ENCODE assay signal across 8 mouse cellular contexts in genomic region chr12:54202765-54203655, GRCm38 (mm10). TPM values are rescaled to one million over a fixed set of nuclear protein-coding genes. Genes with fewer than 3 reads are reported as not detected.
A peak's percentile ranks its signal among the peaks of the same experiment; 100 is the strongest.
DNase-seq lines count a peak whose midpoint lies in the region; ATAC-seq and TF ChIP-seq lines count a peak whose summit lies in the region.

No protein-coding gene starts in this region.

- H3K4me1 ChIP-seq in heart, embryonic 15.5 days (replicated peaks), result peaks cover 31% of the 10 kb centered on the region
- peaks cover 46% of the 10 kb centered on the region for H3K4me1 ChIP-seq in megakaryocyte, embryonic 14.5 days
- H3K4me1 ChIP-seq in spleen, adult 2 months (ENCODE audit: control insufficient read depth, insufficient read depth, insufficient read length), result peaks cover 8% of the 10 kb centered on the region

- H3K36me3 ChIP-seq in heart, embryonic 15.5 days, result no peaks in the 10 kb centered on the region
- H3K36me3 ChIP-seq in megakaryocyte, embryonic 14.5 days (replicated peaks; ENCODE audit: low read length), result peaks cover 14% of the 10 kb centered on the region
- H3K36me3 ChIP-seq in spleen, adult 2 months (ENCODE audit: control insufficient read depth, insufficient read depth, low read length), result no peaks in the 10 kb centered on the region

- peak; percentile 47 for ATAC-seq in heart, embryonic 15.5 days (replicated peaks; ENCODE audit: insufficient number of reproducible peaks, insufficient read depth, low FRiP score, low read depth)

- 2% methylated on average over 55 of the region's 55 CpGs for WGBS in heart, embryonic 15.5 days
- 1% methylated on average over 55 of the region's 55 CpGs for WGBS in spleen, adult 2 months

- peak; percentile 3 for DNase-seq in cerebellum, adult 11 months
- DNase-seq in cerebellum, adult 9-10 months, result no peak
- peak; percentile 59 for DNase-seq in 416B (ENCODE audit: low read depth)
- peak; percentile 20 to 37 for DNase-seq in cerebellum, postnatal 25 days
- DNase-seq in kidney, postnatal 14 days, result peak; percentile 47
- DNase-seq in spleen, adult 2 months (ENCODE audit: low read depth in 1 of 2, low spot score in 2 of 2), result peak in 1 of 2 experiments; percentile 12

- peak overlapping the region; percentile 76 for H3K4me3 ChIP-seq in heart, embryonic 15.5 days
- H3K4me3 ChIP-seq in megakaryocyte, embryonic 14.5 days (replicated peaks), result peak overlapping the region; percentile 100
- H3K4me3 ChIP-seq in spleen, adult 2 months (ENCODE audit: extremely low read depth, insufficient read depth, insufficient read length), result peak overlapping the region; percentile 63

- H3K27ac ChIP-seq in heart, embryonic 15.5 days, result peak overlapping the region; percentile 77
- no peak overlapping the region for H3K27ac ChIP-seq in spleen, adult 2 months (ENCODE audit: insufficient read depth, low read length)

- no peak for TF ChIP-seq CTCF in spleen, adult 2 months (IDR thresholded peaks at IDR 0.05; ENCODE audit: extremely low read depth, insufficient read depth, insufficient read length, insufficient replicate concordance)

- peak overlapping the region; percentile 91 for H3K4me2 ChIP-seq in heart, embryonic 15.5 days

- H3K9me3 ChIP-seq in heart, embryonic 15.5 days (replicated peaks), result 0 out of 2 replicates have a peak, but pooled peaks cover 3% of the 10 kb centered on the region
- peaks cover 3% of the 10 kb centered on the region; the same call in 1 of the 2 replicates for H3K9me3 ChIP-seq in megakaryocyte, embryonic 14.5 days

- peak overlapping the region; percentile 85 for H3K9ac ChIP-seq in heart, embryonic 15.5 days

- TF ChIP-seq POLR2A in spleen, adult 2 months (IDR thresholded peaks at IDR 0.05; ENCODE audit: low read depth, low read length), result no peak

- no peaks in the 10 kb centered on the region for H3K27me3 ChIP-seq in heart, embryonic 15.5 days
- no peaks in the 10 kb centered on the region for H3K27me3 ChIP-seq in megakaryocyte, embryonic 14.5 days (replicated peaks)
- peaks cover 6% of the 10 kb centered on the region for H3K27me3 ChIP-seq in spleen, adult 2 months (ENCODE audit: control insufficient read depth, insufficient read depth, low read length)

RNA-seq across cellular contexts. Expression of gene Egln3, which starts 0.7 kb away (rescaled TPM):
- polyA plus RNA-seq in heart, embryonic 15.5 days (2015; fragmentation: Nextera tagmentation; extraction: Ambion mirVana), result 21.1 and 22.5 TPM in 2 replicates
- 47.6 and 68.3 TPM in 2 replicates for polyA plus RNA-seq in megakaryocyte, embryonic 14.5 days (2012; ENCODE audit: insufficient read depth, low replicate concordance)
- 0.62 and 1.3 TPM in 2 replicates for polyA plus RNA-seq in spleen, adult 2 months (2012; rRNA removed)
